Mouse (Mus musculus): ENCODE results near the gene Gli3. TPM values are rescaled to one million over a fixed set of nuclear protein-coding genes. Genes with fewer than 3 reads are reported as not detected.
A peak's percentile ranks its signal among the peaks of the same experiment; 100 is the strongest.

Gli3 gene
- total and polyA plus RNA-seq, 2 experiments from 2014 or later: 1.9 to 8.1 TPM

DNA sequence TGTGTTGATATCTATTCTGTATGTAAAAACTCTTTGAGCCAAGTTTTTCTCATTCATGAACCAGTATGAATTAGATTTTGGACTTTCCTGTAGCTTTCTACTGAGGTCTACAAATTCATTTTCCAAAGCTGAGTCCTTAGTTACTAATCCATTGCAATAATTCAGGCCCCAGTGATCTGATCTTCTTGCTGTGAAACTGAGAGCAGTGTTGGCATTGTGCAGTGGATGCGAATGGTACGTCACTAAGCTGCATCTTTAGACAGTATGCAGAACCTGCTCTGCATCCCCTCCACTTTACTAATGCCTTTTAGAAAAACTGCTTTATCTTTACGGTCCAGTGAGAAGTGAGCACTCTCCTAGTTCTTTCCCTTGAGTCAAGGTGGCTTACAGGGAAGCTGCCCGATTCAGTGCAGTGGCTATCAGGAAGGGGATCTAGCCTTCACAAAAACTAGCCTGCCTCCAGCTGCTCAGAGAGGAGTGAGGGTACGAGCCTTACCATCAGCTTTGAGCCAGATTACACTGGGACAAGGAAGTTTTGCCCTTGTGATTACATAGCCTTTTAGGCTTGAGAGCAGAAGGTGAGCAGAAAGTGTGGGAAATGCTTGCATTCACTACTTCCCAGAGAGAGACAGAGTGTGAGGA is 155.1 kb downstream of the Gli3 start:
- Histone ChIP-seq H3K27me3 (ENCODE audit: control insufficient read depth, insufficient read depth, low read length) (no peaks in the 10 kb centered on the region), H3K27ac (ENCODE audit: low read depth) (no peak overlapping the region), H3K4me1 (ENCODE audit: control insufficient read depth, insufficient read depth) (no peaks in the 10 kb centered on the region), H3K4me2 (ENCODE audit: low read depth, low read length) (no peak overlapping the region), H3K9ac (replicated peaks; ENCODE audit: low read depth, low read length) (no peak overlapping the region), H3K9me3 (replicated peaks; ENCODE audit: control insufficient read depth, low read length) (no peaks in the 10 kb centered on the region), H3K36me3 (replicated peaks; ENCODE audit: control insufficient read depth, insufficient read depth, low read length) (no peaks in the 10 kb centered on the region), H3K4me3 (ENCODE audit: low read depth, low read length) (no peak overlapping the region)
- no peak for ATAC-seq (ENCODE audit: insufficient read depth, low read depth)
- WGBS: 58% methylated on average over 5 of the region's 5 CpGs
- DNase-seq (ENCODE audit: low spot score): no peak
- no peak for TF ChIP-seq CTCF (IDR thresholded peaks at IDR 0.05; ENCODE audit: low read depth)
- TF ChIP-seq EP300 (IDR thresholded peaks at IDR 0.05; ENCODE audit: low read depth): no peak

DNA sequence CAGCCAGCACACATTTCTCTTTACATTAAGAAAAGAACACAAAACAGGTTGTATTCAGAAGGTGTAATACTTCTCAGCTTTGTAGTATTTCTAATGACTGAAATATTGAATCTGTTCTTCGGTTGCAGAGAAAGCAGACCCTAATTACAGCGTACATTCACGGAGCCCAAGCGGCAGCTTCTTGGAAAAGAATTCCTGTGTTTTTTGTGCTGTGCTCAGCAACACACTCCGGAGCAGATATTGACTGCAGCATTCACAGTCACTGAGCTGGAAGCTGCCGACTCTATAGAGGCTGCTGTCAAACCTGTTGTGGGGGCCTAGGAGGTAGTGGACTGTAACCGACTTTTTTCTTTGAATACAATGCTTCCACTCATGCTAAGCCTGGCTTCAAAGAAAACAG is 158.0 kb downstream of the Gli3 start:
- 73% methylated on average over 7 of the region's 7 CpGs for WGBS
- ATAC-seq (ENCODE audit: insufficient read depth, low read depth): no peak
- H3K27ac ChIP-seq (ENCODE audit: low read depth): no peak overlapping the region

DNA sequence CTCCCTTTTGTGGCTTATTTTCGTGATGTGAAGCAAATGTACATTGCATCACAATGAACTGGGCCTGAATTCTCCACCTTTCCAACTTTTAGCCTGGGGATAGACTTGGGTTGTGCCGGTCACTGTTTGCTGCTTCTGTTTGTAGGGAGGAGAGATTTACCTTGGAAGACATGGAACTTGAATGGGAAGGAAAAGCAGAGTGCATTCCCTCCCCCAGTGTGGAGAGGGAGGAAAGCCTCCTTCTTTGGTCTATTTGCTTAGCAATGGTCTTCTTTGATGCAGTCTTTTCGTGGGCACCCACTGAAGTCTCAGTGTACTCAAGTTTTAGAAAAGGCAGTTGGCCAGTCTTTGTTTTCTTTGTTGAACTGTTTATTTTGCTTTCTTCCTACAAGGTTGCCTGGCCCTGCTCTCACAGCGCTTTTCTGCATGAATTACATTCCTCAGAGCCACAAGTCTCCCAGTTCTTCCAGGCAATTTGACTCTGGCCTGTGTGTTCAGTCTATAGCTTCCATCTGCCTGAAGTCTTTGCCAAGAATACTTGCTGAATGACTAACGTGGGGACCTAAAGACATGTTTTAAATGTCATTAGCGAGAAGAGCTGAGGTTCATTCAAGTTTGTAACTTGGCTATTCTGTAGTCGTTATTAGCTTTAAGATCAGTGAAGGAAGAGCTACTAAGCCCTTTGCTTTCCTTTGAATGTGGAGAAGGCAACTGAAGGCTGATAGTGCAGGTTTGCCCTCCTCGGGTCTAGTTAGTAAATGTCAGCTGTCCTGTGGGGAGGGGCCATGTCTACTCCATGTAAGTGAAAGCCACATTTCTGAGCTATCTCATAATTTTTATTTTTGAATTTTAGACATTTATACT is 161.7 kb downstream of the Gli3 start:
- H3K4me2 ChIP-seq (ENCODE audit: low read depth, low read length): no peak overlapping the region
- no peaks in the 10 kb centered on the region for H3K4me1 ChIP-seq (ENCODE audit: control insufficient read depth, insufficient read depth)
- no peaks in the 10 kb centered on the region for H3K36me3 ChIP-seq (replicated peaks; ENCODE audit: control insufficient read depth, insufficient read depth, low read length)
- no peak for TF ChIP-seq CTCF (IDR thresholded peaks at IDR 0.05; ENCODE audit: low read depth)
- TF ChIP-seq EP300 (IDR thresholded peaks at IDR 0.05; ENCODE audit: low read depth): no peak
- no peak overlapping the region for H3K9ac ChIP-seq (replicated peaks; ENCODE audit: low read depth, low read length)
- ATAC-seq (ENCODE audit: insufficient read depth, low read depth) (no peak), DNase-seq (ENCODE audit: low spot score) (peak; percentile 14)
- no peak overlapping the region for H3K27ac ChIP-seq (ENCODE audit: low read depth)
- WGBS: 49% methylated on average over 8 of the region's 8 CpGs
- no peaks in the 10 kb centered on the region for H3K9me3 ChIP-seq (replicated peaks; ENCODE audit: control insufficient read depth, low read length)
- no peak overlapping the region for H3K4me3 ChIP-seq (ENCODE audit: low read depth, low read length)
- no peaks in the 10 kb centered on the region for H3K27me3 ChIP-seq (ENCODE audit: control insufficient read depth, insufficient read depth, low read length)

More for the DNA sequence above, 158.0 kb downstream of the Gli3 start:
- no peaks in the 10 kb centered on the region for H3K27me3 ChIP-seq (ENCODE audit: control insufficient read depth, insufficient read depth, low read length)
- H3K9ac ChIP-seq (replicated peaks; ENCODE audit: low read depth, low read length): no peak overlapping the region
- H3K4me1 ChIP-seq (ENCODE audit: control insufficient read depth, insufficient read depth): no peaks in the 10 kb centered on the region
- no peaks in the 10 kb centered on the region for H3K36me3 ChIP-seq (replicated peaks; ENCODE audit: control insufficient read depth, insufficient read depth, low read length)
- H3K9me3 ChIP-seq (replicated peaks; ENCODE audit: control insufficient read depth, low read length): no peaks in the 10 kb centered on the region
- TF ChIP-seq EP300 (IDR thresholded peaks at IDR 0.05; ENCODE audit: low read depth) (no peak), CTCF (IDR thresholded peaks at IDR 0.05; ENCODE audit: low read depth) (no peak)
- DNase-seq (ENCODE audit: low spot score): no peak
- H3K4me2 ChIP-seq (ENCODE audit: low read depth, low read length): no peak overlapping the region
- no peak overlapping the region for H3K4me3 ChIP-seq (ENCODE audit: low read depth, low read length)

DNA sequence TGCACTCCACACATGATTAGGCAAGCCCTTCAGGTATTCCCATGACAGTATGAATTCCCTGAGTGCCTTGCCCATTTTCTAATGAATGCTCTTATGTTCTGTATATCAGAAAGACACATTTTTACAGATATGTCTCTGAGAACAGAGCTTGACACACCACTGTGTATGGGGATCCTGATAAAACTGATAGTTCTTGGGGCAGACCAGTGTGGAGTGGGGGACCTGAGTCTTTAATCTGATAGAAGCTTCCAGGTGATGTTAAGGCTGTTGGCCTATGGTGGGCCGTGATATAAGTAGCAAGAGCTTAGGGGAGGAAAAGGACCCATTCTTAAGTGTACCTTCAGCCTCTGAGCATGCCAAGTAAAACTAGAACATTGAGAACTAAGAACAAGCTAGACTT is 178.5 kb downstream of the Gli3 start:
- Histone ChIP-seq H3K4me1 (ENCODE audit: control insufficient read depth, insufficient read depth) (no peaks in the 10 kb centered on the region), H3K9ac (replicated peaks; ENCODE audit: low read depth, low read length) (no peak overlapping the region), H3K27ac (ENCODE audit: low read depth) (no peak overlapping the region), H3K36me3 (replicated peaks; ENCODE audit: control insufficient read depth, insufficient read depth, low read length) (no peaks in the 10 kb centered on the region), H3K4me2 (ENCODE audit: low read depth, low read length) (no peak overlapping the region), H3K9me3 (replicated peaks; ENCODE audit: control insufficient read depth, low read length) (no peaks in the 10 kb centered on the region), H3K27me3 (ENCODE audit: control insufficient read depth, insufficient read depth, low read length) (no peaks in the 10 kb centered on the region), H3K4me3 (ENCODE audit: low read depth, low read length) (no peak overlapping the region)
- DNase-seq (ENCODE audit: low spot score) (no peak), ATAC-seq (ENCODE audit: insufficient read depth, low read depth) (no peak)
- WGBS: 86% methylated on average over 1 of the region's 1 CpGs
- TF ChIP-seq CTCF (IDR thresholded peaks at IDR 0.05; ENCODE audit: low read depth) (no peak), EP300 (IDR thresholded peaks at IDR 0.05; ENCODE audit: low read depth) (no peak)

DNA sequence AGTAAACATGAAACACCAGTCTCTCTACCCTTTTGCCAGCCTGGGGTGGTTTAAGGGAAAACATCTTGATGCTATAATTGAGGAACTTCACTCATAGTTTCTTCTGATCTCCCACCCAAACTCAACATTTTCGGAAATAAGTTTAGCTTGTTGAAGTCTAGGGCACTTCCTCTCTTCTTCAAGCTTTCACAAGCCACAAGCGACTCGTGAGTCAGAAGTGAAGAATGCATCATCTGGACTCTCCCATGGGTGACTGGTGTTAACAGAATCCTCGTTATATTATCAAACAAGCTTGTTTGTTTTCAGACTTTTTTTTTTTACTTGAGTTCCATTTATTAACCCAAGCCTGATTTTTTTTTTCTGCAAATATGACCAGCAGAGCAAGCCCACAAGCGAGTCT is 197.5 kb downstream of the Gli3 start:
- TF ChIP-seq EP300 (IDR thresholded peaks at IDR 0.05; ENCODE audit: low read depth): no peak
- no peak for TF ChIP-seq CTCF (IDR thresholded peaks at IDR 0.05; ENCODE audit: low read depth)
- Histone ChIP-seq H3K36me3 (replicated peaks; ENCODE audit: control insufficient read depth, insufficient read depth, low read length) (no peaks in the 10 kb centered on the region), H3K9me3 (replicated peaks; ENCODE audit: control insufficient read depth, low read length) (no peaks in the 10 kb centered on the region), H3K4me3 (ENCODE audit: low read depth, low read length) (no peak overlapping the region), H3K27ac (ENCODE audit: low read depth) (no peak overlapping the region), H3K9ac (replicated peaks; ENCODE audit: low read depth, low read length) (no peak overlapping the region), H3K4me2 (ENCODE audit: low read depth, low read length) (no peak overlapping the region), H3K27me3 (ENCODE audit: control insufficient read depth, insufficient read depth, low read length) (0 out of 2 replicates have a peak, but pooled peaks cover 11% of the 10 kb centered on the region), H3K4me1 (ENCODE audit: control insufficient read depth, insufficient read depth) (peaks cover 3% of the 10 kb centered on the region; the same call in 1 of the 2 replicates)
- no peak for DNase-seq (ENCODE audit: low spot score)
- ATAC-seq (ENCODE audit: insufficient read depth, low read depth): no peak
- WGBS: 62% methylated on average over 5 of the region's 5 CpGs
